Mouse (Mus musculus) cerebellum, adult 2 months (tissue): ENCODE data around the gene Ncam1. TPM values are rescaled to one million over a fixed set of nuclear protein-coding genes. Genes with fewer than 3 reads are reported as not detected.

Experiments
- DNase-seq, 2 experiments: peaks; one replicate each; pipeline ENCODE4 v3.0.0; 2021
- H3K27ac ChIP-seq: fragments of 200-500 bp; 2 replicates; pipeline ENCODE4 v1.5.1; 2012; ENCODE audit warnings: low read length, control low read depth, inconsistent platforms; ENCODE audit not compliant: insufficient read depth
- H3K27me3 ChIP-seq: fragments of 200-500 bp; 2 replicates; pipeline ENCODE4 v1.6.1; 2012; ENCODE audit warnings: inconsistent platforms, mild to moderate bottlenecking, low read length, moderate library complexity; ENCODE audit not compliant: control insufficient read depth, insufficient read depth
- H3K4me1 ChIP-seq: fragments of 200-500 bp; 2 replicates; pipeline ENCODE4 v1.6.1; 2011; ENCODE audit warnings: low read length; ENCODE audit not compliant: control insufficient read depth, insufficient read depth
- H3K4me3 ChIP-seq: fragments of 200-500 bp; replicated peaks from 2 replicates; pipeline ENCODE3; 2011; ENCODE audit warnings: mild to moderate bottlenecking, low read depth, low read length, control low read depth; ENCODE audit not compliant: insufficient read depth
- CTCF ChIP-seq: fragments of 200-500 bp; IDR thresholded peaks from 2 replicates; pipeline ENCODE4 v1.5.1; 2011; ENCODE audit warnings: low read depth, mild to moderate bottlenecking, control low read depth, low read length, moderate library complexity, borderline replicate concordance; ENCODE audit not compliant: insufficient read depth
- POLR2A ChIP-seq: fragments of 200-500 bp; IDR thresholded peaks from 2 replicates; pipeline ENCODE4 v1.6.1; 2011; ENCODE audit warnings: low read length, control low read depth, borderline replicate concordance; ENCODE audit not compliant: insufficient read depth
- WGBS: fragments of 180-500 bp; shearing (Covaris S2); methylation state at CpG from one replicate; pipeline ENCODE4 v1.1.7; 2018; 5-methylcytosine and 5-hydroxymethylcytosine counted together
- polyA plus RNA-seq: library from polyadenylated mRNA; depleted of rRNA; stranded (reverse); fragments of >200 nt; gene quantifications from 2 replicates; pipeline ENCODE4 v1.2.3, GENCODE M21; 2012

The Ncam1 gene
- polyA plus RNA-seq, 1 experiment = 149 TPM

GRCm38 (mm10) chr9:49608191-49608590 lies 190.5 kb downstream of the Ncam1 start:
- peaks cover 19% of the 10 kb centered on the region; the same call in 1 of the 2 replicates for H3K4me1 ChIP-seq
- no peak for TF ChIP-seq POLR2A
- no peak for TF ChIP-seq CTCF
- DNase-seq = no peak
- no peaks in the 10 kb centered on the region for H3K27me3 ChIP-seq
- no peak overlapping the region; the same call in 1 of the 2 replicates for H3K27ac ChIP-seq
- WGBS = 45% methylated on average over 2 of the region's 2 CpGs
- H3K4me3 ChIP-seq = no peak overlapping the region

GRCm38 (mm10) chr9:49606717-49607116 lies 192.0 kb downstream of the Ncam1 start:
- H3K4me3 ChIP-seq = no peak overlapping the region
- no peaks in the 10 kb centered on the region for H3K27me3 ChIP-seq
- H3K4me1 ChIP-seq = peaks cover 15% of the 10 kb centered on the region; the same call in 1 of the 2 replicates
- WGBS = 67% methylated on average over 2 of the region's 2 CpGs
- DNase-seq = no peak
- H3K27ac ChIP-seq = no peak overlapping the region; the same call in 1 of the 2 replicates
- no peak for TF ChIP-seq CTCF
- TF ChIP-seq POLR2A = no peak

GRCm38 (mm10) chr9:49606317-49606716 lies 192.4 kb downstream of the Ncam1 start:
- TF ChIP-seq CTCF = no peak
- no peak for TF ChIP-seq POLR2A
- H3K27ac ChIP-seq = no peak overlapping the region; the same call in 1 of the 2 replicates
- 37% methylated on average over 5 of the region's 5 CpGs for WGBS
- DNase-seq = peak in 1 of 2 experiments; percentile 32
- peaks cover 19% of the 10 kb centered on the region; the same call in 1 of the 2 replicates for H3K4me1 ChIP-seq
- H3K4me3 ChIP-seq = no peak overlapping the region
- H3K27me3 ChIP-seq = no peaks in the 10 kb centered on the region

- DNase-seq = no peak
- Histone ChIP-seq H3K27ac (no peak overlapping the region), H3K4me1 (peaks cover 21% of the 10 kb centered on the region; the same call in 1 of the 2 replicates), H3K4me3 (no peak overlapping the region), H3K27me3 (no peaks in the 10 kb centered on the region)
- TF ChIP-seq CTCF (no peak), POLR2A (no peak)
- WGBS = 70% methylated on average over 4 of the region's 4 CpGs
Measured at GRCm38 (mm10) chr9:49605791-49606190, 192.9 kb downstream of the Ncam1 start.

GRCm38 (mm10) chr9:49605351-49605750 lies 193.4 kb downstream of the Ncam1 start:
- no peak for DNase-seq
- Histone ChIP-seq H3K4me3 (no peak overlapping the region), H3K27me3 (no peaks in the 10 kb centered on the region), H3K4me1 (peaks cover 21% of the 10 kb centered on the region; the same call in 1 of the 2 replicates), H3K27ac (no peak overlapping the region)
- 89% methylated on average over 3 of the region's 3 CpGs for WGBS
- no peak for TF ChIP-seq POLR2A
- no peak for TF ChIP-seq CTCF

- H3K4me3 ChIP-seq = no peak overlapping the region
- H3K4me1 ChIP-seq = peaks cover 19% of the 10 kb centered on the region
- WGBS = 33% methylated on average over 4 of the region's 4 CpGs
- TF ChIP-seq POLR2A (no peak), CTCF (no peak)
- 0 out of 2 replicates have a peak overlapping the region, but pooled peaks have one; percentile 36 for H3K27ac ChIP-seq
- DNase-seq = no peak
- no peaks in the 10 kb centered on the region for H3K27me3 ChIP-seq
Measured at GRCm38 (mm10) chr9:49601215-49601614, 197.5 kb downstream of the Ncam1 start.

- DNase-seq = peak; percentile 67 to 68
- WGBS = 17% methylated on average over 11 of the region's 11 CpGs
- Histone ChIP-seq H3K4me3 (no peak overlapping the region), H3K4me1 (peaks cover 34% of the 10 kb centered on the region), H3K27ac (peak overlapping the region; percentile 51), H3K27me3 (no peaks in the 10 kb centered on the region)
- TF ChIP-seq POLR2A = no peak
- TF ChIP-seq CTCF = no peak
Measured at GRCm38 (mm10) chr9:49595635-49596348, 202.9 kb downstream of the Ncam1 start.

GRCm38 (mm10) chr9:49594876-49595634 lies 203.7 kb downstream of the Ncam1 start:
- DNase-seq = peak in 1 of 2 experiments; percentile 40
- Histone ChIP-seq H3K4me1 (peaks cover 34% of the 10 kb centered on the region), H3K27me3 (no peaks in the 10 kb centered on the region), H3K4me3 (no peak overlapping the region), H3K27ac (peak overlapping the region; percentile 51)
- WGBS = 3% methylated on average over 7 of the region's 7 CpGs
- TF ChIP-seq CTCF (no peak), POLR2A (no peak)
